Mouse (Mus musculus) left cerebral cortex, postnatal 36 days (tissue): Measurements from ENCODE around the gene Hsd17b12. TPM values are rescaled to one million over a fixed set of nuclear protein-coding genes. Genes with fewer than 3 reads are reported as not detected.
A peak's percentile ranks its signal among the peaks of the same experiment; 100 is the strongest.

Experiments
- DNase-seq, 2 experiments: peaks; one replicate each; pipeline ENCODE4 v3.0.0; 2021 to 2022; ENCODE audit warnings: low spot score in 2 of 2, mixed read lengths in 1 of 2
- intact Hi-C: fragments of 180-260 bp; cut with DNase I; formaldehyde crosslinking; loops from one replicate; pipeline ENCODE4 v1.15.1; 2025
- total RNA-seq, 2 experiments: library from RNA; stranded (reverse); gene quantifications; 2 replicates each; pipeline ENCODE4 v1.2.3; 2021

Hsd17b12 gene
- total RNA-seq: 10 to 100 TPM; 69.6 to 76.1 TPM

DNA sequence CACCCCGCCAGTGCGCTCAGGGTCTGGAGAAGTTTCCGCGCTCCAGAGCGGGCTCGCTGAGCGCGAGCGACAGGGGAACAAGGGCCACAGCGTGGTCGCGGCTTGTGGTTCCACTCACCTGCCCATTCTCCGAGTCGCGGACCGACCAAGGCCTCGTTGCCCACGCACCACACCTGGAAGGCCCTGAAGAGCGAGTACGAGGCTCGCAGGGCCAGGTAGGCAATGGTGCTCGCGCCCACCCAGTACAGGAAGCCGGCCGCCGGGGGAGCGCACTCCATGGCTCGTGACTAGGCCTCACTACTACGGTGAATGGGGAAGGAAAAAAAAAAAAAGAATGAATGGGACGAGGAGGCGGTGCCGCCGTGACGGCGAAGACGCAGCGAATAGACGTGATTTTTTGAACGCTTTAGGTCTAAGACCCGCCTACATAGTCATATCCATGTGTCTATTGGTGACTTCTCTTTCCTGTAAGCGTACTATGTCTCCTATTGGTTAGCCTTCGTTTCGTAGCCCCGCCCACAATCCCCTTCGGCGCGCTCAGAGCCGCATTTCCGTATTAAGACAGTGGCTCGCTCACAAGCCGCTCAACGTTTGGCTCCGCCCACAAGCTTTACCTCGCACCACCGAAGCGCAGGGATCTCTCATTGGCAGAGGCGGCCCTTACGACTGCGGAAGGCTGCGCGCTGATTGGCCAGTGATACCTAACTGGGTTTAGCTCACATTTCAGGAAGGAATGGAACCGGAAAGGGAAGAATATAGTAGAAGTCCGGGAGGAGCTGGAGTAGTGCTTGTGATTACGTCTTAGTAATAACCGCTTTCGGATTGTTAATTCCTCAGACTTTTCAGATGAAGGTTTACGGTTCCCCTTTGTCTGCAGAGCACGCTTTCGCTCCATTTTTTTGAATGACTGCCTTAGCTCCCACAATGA lies at the start of gene Hsd17b12:
TSS of gene Hsd17b12 (minus strand) at position 373 of the 928 bp plus-strand sequence.
- intact Hi-C loops: no loop called here
- DNase-seq: peak; percentile 98 to 99

DNA sequence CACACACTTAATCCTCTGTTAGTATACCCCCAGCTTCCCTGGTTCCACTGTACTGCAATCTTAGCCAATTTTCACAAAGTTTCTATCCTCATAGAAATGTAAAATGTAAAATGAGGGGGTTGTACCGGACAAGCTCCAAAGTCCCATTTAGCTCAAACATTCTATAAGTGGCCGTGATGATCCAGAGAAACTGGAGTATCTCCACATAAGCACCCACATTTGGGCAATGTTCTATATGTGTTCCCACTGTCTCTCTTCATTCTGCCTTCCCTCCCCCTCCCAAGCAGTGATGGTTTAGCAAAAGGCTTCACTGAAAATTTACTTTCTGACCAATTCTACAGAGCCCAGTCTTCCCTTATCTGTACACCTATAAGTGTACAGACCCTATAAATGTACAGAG lies 27.1 kb upstream of the Hsd17b12 start:
- DNase-seq: no peak
- intact Hi-C loops: no loop called here

DNA sequence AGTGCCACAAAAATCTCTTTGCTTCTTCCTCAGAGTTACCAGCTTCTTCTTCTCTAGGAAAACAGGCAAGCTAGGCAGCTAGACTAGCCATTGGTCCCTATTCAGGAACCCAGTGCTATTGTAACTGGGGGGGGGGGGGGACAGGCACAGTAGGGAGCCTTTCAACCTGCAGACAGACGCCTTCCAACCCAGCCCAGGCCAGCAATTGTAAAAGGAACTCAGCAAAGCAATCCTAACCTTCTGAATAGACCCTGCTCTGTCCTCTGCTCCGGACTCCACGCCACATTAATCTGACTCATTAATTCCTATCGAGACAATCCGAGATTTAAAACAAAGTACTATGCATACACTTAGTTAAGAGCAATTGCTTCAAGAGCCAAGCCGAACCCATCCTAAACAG lies 26.4 kb upstream of the Hsd17b12 start:
- DNase-seq: no peak
- intact Hi-C loops: no loop called here

DNA sequence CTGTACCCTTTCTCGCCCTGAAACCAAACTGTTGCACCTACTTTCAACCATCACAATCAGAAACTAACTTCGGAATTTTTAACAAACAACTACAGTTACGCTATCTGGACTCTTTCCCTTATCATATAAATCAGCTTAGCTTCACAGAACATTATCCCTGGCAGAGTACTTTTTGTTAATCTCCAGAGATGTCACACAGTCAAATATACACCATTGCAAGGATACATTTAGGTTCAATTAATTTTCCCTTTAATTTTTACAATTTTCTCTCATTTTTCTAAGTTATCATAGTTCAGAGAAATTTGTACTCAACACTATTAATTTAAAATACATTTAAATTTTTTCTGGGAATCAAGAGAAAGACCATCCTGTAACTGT lies 21.3 kb upstream of the Hsd17b12 start:
- intact Hi-C loops: loop anchor here (2.0 kb wide), 1 partner anchor 66 kb away; no protein-coding TSS in a partner anchor
- no peak for DNase-seq

DNA sequence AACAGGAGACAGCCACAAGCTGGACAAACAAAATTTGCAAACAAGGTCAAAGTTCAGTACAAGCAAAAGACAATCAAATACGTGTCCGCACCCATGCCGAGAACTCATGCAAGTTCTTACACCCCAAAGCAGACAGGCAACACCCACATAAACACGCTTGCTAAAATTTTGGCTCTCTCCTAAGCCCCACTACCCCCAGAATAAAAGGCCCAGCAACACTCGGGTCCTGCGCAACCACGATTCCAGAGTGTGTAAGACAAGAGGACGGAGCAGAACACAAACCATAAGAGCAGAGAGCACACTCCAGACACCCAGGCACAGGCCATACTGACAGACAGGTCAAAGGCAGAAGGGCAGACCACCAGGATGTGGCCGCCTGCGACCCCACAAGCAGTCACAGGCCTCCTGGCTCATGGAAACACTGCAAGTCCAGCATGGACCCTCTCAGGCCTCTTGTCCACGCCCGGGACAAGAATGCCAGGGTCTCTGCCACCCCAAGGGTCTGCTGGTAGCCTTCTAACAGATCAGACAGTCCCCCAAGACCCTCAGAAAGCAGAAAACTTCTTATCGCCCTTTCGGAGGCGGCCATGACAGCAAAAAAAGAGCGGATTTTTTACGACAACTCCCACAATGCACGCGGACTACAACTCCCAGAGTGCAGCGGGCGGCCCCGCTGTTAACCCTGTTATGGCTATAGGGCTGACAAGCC lies 20.7 kb upstream of the Hsd17b12 start:
- peak; percentile 88 to 90 for DNase-seq
- intact Hi-C loops: loop anchor here (2.0 kb wide), 1 partner anchor 66 kb away; no protein-coding TSS in a partner anchor

DNA sequence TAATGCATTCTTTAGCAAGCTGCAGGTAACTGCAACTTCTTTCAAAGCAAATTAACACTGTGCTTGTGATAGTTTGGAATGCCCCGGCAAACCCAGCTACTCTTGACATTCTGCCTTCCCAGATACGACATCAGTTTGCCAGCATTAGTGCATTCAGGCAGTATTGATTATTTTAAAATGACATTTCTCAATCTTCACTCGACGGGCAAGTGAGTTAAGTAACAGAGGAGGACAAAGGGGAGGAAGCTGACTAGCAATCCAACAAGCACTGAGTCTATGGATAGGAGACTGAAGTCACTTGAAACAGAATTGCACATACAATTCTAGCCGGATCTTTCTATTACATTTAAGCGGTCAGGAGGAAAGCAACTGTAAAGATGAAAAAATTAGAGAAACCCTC lies 19.5 kb upstream of the Hsd17b12 start:
- intact Hi-C loops: no loop called here

DNA sequence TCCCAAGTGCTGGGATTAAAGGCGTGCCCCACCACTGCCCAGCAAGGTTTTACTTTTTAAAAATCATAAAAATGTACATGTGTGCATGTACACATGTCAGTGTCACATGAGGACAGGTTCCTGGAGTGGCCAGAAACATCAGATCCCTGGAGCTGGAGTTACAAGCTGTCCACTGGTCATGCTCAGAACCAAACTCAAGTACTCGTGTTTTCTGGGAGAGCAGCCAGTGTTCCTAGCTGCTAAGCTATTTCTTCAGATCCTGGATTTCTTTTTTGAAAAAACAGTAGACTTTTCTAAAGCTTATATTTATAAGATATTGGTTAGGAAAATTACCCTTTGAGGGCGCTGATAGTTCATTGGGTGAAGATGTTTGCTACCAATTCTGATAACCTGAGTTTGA lies 18.6 kb upstream of the Hsd17b12 start:
- intact Hi-C loops: no loop called here
- no peak for DNase-seq

More for the DNA sequence above, 19.5 kb upstream of the Hsd17b12 start:
- DNase-seq: no peak

DNA sequence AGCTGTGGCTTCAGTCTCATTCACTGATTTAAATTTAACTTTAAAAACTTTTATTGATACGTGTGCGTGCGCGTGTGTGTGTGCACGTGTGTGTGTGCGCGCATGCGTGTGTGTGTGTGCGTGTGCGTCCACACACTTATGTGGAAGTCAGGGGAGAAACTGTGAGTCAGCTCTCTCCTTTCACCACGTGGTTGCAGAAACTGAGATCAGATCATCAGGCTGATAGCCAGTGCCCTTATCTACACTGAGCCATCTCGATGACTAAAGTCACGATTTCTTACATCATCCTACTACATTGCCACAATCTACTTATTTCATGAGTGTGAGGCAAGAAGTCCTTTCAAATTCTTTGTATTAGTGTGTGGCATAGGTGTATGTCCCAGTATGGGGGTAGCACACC lies 15.8 kb upstream of the Hsd17b12 start:
- intact Hi-C loops: no loop called here
- DNase-seq: no peak

DNA sequence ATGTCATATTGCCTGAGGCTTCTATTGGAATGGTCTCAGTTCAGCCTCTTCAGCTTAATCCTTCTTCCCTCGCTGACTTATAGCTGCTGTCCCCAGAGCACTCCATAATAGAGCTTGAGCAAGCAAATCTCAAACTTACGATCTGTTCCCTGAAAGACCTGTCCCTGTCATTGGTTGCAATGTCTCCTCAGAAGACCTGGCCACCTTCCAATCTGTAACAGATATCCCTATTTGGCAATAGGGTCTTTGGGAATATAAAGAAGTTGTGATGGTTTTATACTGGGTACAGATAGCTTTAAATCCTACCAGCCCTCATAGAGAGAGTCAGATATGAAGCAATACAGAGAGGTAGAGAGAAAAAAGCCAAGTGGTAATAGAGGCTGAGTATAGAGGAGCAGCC lies 5.4 kb upstream of the Hsd17b12 start:
- intact Hi-C loops: no loop called here
- DNase-seq: no peak

DNA sequence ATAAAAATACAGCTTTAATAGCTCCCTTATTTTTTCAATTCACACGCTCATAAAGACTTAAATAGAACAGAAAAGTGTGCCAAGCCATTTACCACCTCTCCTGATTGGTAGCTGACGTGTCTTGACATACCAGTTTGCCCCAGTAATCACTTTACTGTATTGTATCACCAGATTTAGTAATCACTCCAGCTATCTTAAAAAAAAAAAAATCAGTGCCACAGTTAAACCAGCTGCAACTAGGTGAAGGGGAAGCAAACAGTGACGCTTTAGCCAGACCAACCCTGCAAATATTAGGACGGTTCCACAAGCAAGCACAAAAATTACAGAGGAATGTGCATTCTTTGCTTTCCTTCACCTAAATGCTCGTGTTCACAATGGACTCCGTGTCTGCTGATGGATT lies 4.4 kb upstream of the Hsd17b12 start:
- intact Hi-C loops: no loop called here
- no peak for DNase-seq

DNA sequence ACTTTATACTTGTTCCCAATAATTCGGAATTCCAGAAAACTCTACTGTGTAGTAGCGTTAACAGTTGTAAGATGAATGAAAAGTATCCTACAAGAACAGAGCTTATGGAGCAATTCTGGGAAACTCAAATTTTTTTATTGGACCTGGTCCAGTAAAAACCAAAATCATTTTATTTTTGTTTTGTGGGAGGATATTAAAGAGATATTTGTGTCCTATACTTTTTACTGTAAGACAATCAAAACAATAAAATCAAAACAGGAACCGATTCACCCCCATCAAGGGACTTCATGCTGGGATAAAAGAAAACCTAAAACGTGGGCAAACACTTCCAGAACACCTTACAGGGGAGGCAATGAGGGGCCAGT lies 738 bp upstream of the Hsd17b12 start:
- intact Hi-C loops: no loop called here

DNA sequence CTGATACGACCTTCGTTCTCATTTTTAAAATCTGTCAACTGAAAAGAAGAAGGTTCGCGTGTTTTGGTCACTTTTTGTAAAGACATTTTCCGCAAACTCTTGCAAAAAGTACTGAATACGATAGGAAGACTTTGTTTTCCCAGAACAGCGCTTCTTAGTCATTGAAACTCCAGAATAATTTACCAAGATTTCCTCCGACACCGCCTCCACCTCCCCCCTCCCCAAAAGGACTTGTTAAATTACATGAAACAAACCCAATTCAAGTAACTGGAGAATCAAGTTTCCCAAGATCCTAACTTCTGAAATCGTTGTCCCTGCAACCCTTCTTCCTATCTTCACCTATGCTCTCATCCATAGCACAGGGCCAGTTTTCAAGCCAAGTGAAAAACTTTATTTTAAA lies 713 bp downstream of the Hsd17b12 start:
- no peak for DNase-seq
- intact Hi-C loops: no loop called here

More for the DNA sequence above, 738 bp upstream of the Hsd17b12 start:
- no peak for DNase-seq

DNA sequence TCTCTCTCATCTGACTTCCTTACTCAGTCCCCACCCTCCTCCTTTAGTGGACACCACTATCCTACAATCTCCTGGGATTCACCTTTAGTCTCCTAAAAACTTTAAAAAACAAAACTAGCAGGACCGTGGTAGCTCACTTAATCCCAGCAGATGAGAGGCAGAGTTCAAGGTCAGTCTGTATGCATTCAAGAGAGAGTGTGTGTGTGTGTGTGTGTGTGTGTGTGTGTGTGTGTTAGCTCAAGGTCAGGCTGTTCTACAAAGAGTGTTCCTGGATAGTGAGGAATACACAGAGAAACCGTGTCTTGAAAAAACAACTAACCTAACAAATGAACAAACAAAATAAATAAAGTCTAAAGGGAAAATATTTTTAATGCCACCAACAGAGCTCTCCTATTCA lies 12.6 kb downstream of the Hsd17b12 start:
- intact Hi-C loops: no loop called here
- DNase-seq: no peak

DNA sequence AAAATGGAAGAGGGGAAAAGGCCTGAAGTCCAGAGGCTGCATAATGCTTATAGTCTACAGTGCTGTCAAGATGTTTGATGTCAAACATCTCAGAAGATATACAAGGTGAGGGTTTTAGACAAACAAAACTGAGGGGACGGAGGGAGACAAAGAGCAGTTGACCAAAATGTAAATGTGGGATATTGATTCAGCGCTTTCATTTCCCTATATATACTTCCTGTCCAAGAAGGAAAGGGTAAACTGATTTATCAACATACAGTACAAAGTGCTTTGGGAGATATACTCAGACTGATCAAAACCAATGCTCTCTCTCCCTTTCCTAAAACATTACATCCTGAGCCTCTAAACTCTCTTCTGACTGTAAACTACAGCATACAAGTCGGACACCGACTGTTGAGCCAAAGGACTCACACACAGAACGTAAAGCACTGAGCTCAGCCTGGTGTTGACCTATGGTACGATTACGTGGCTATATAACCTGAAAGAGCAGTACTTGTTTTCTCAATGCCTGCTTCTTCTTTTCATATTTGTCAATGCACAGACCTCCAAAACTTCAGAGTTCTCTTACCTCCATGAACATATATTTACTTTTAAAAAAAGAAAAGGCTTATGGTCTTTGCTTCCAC lies 13.1 kb downstream of the Hsd17b12 start:
- no peak for DNase-seq
- intact Hi-C loops: no loop called here

DNA sequence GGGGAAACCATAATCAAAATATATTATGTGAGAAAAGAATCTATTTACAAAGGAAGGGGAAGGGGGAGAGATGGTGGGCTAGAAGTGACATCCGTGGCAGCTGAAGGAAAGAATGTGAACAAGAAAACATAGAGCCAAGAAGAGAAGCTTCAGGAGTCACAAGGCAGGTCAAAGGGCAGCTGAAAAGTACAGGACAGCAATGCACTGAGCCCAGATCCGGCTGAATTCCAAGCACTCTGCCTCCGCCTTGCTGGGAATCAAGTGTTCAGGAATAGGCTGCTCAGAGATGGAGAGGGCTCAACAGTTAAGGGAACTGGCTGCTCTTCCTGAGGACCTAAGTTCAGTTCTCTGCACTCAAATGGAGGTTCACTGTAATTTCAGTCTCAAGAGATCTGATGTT lies 16.5 kb downstream of the Hsd17b12 start:
- intact Hi-C loops: no loop called here

DNA sequence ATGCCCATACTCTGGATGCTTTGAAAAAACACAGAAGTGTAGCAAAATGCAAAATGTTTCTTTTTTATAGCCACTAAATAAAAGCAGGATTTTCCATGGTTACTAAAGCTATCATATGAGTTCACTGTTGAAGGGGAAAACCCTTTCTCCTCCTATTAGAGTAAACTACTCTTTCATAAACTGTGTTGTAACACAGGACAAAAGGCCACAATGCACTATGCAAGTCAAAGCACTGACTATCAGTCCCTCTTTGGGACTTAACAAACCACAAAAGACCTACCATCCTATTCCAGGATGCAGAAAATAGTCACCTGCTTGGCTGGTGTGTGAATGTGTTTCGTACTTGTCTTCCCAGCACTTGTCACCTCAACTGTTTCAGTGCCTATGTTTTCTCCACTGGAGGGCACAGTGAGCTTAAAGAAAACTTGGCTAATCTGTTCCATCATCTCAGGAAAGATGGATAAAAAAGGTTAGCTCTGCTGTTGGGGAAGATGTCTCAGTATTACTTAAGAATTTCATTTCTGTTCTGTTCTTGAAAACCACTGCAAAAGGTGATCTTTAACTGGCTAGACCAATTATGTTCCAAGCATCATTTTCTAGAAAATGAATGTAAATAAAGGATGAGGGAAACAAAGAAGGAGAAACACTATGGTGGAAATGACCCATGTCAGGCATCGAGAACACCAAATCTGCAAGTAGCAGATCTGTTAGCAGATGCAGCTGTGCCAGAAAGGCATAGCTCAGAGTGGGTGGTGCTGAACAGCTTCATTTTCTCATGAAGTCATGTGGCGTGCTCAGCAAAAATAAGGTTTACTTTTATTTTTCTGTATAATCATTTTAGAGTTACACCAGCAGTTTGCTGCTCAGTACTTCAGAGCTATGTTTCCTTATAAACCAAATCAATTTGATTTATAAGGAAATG lies 19.0 kb downstream of the Hsd17b12 start:
- intact Hi-C loops: loop anchor here (5.0 kb wide), 1 partner anchor 104 kb away; no protein-coding TSS in a partner anchor
- DNase-seq: no peak

More for the DNA sequence above, 16.5 kb downstream of the Hsd17b12 start:
- DNase-seq: no peak

DNA sequence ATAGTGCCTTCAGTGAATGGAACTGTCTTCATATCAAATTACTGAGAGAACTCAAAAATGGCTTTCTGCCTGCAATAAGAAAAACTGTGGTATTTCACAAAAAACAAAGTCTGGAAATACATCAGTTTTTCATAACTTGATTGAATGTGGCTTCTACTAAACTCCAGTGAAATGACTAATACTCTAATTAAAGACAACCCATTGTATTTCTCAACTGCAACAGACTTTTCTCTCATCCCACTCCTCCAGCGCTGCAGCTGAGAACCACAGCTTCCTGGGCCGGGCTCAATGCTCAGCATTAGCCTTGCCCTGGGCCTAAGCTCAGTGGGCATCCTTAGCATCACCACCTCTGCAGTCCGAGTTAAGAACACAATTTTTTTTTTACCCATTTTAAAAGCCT lies 20.9 kb downstream of the Hsd17b12 start:
- no peak for DNase-seq
- intact Hi-C loops: loop anchor here (5.0 kb wide), 1 partner anchor 105 kb away; no protein-coding TSS in a partner anchor

DNA sequence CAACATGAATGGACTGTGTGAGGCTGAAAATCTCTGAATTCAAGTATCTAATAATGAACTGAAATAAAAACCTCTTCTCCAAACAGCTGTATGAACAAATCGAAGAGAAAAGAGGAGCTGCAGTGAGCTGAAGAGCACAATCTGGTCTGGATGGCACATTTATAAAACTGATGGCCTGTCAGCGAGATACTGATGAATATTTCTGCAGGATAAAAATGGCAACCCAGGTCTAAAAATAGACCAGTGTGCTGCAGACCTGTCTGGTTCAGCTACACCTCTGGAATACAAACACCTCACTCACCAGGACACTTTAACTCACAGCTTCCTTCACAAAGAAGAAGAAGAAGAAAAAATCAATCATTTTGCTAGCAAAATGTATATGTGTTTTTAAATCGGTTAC lies 29.3 kb downstream of the Hsd17b12 start:
- intact Hi-C loops: no loop called here
- DNase-seq: no peak
